Mouse (Mus musculus): Measurements from ENCODE around the gene Tet3.
A peak's percentile ranks its signal among the peaks of the same experiment; 100 is the strongest.

The Tet3 gene

DNA sequence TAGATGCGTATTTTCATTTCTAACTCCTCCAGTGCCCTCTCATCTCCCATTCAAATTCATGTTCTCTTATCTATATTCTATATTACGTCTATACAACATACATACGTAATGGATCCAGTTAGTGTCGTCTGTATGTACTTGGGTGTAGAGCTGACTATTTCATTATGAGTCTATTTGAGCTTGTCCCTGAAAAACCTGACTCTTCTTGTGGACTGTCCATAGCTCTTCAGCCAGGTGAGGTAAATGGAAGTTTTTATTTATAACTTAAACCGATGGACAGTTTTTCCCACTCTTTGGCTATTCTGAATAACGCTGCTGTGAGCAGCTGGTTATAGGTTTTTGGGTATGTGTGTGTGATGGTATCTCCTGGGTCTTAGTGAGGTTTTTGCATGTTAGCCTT, 132.1 kb downstream of the Tet3 start:
- DNase-seq (ENCODE audit: low spot score in 2 of 2), result no peak

DNA sequence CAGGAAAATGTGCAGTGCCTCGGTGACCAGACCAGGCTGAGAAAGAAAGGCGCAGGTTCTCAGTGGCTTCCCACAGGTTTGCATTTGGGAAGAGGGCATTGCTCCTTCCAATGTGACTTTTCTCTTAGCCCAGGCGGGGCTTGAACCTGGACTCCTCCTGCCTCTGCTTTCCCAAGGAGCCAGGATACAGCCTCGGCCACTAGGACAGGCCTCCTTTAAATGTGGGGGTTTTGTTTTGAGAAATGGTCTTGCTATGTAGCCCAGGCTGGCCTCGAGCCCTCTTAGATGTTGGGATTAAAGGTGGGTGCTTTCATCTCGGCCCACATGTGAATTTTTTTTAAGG, 132.5 kb downstream of the Tet3 start:
- DNase-seq (ENCODE audit: low spot score in 2 of 2), result no peak

GRCm38 (mm10) chr6:83325525-83326393, 133.1 kb downstream of the Tet3 start, which contains the start of the genes Mthfd2 and Mob1a:
TSS of gene Mthfd2 (minus strand) at chr6:83325908.
TSS of gene Mob1a (plus strand) at chr6:83326016.
- peak; percentile 80 to 90 for DNase-seq (ENCODE audit: low spot score in 2 of 2)

GRCm38 (mm10) chr6:83323652-83324419, 135.0 kb downstream of the Tet3 start:
- DNase-seq (ENCODE audit: low spot score in 2 of 2), result no peak

GRCm38 (mm10) chr6:83322794-83323193, 136.1 kb downstream of the Tet3 start:
- DNase-seq (ENCODE audit: low spot score in 2 of 2), result no peak

DNA sequence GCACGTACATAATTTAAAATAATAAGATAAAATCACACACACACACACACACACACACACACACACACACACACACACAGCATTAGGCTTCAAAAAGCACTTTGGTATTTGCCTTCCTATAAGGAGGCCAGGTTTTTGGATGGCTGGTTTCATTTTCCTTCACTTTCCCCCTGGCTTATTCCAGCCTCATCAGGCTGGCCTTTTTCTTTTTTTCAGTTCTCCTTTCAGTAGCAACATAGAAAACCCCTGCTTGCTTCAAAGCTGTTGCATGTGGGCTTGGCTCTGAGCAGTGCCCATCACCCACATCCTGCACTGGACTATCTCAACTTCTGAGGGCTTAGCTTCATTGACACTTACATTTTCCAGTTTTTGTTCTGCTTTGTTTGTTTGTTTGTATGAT, 137.0 kb downstream of the Tet3 start:
- no peak for DNase-seq (ENCODE audit: low spot score in 2 of 2)

DNA sequence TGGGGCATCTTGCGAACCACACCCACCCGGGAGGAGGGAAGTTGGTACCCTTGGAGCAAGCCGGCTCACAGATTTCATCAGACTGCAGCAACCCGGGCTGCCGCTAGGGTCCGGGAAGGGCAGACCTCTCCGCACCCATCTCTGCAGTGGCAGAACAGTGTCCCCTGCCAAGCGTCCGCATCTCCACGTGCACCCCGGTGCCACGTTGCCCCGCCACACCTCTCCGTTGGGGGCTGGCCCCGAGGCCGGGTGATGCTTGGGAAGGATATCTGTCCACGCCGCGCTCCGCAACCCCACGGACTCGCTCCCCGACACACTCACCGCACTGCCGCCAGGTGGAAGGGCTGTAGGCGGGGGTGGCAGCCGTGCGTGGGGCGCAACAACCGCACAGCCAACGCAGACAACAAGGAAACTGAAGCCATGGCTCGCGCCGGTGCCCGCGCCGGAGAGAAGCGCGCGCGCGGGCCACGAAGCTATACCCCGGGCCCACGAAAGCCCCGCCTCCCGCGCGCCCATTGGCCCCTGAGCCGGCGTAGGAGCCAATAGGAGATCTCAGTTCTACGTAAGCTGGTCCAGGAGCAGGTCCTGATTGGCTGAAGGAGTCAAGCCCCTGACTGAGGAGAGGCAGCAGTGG, 141.7 kb downstream of the Tet3 start:
- DNase-seq (ENCODE audit: low spot score in 2 of 2), result peak; percentile 82 to 94

DNA sequence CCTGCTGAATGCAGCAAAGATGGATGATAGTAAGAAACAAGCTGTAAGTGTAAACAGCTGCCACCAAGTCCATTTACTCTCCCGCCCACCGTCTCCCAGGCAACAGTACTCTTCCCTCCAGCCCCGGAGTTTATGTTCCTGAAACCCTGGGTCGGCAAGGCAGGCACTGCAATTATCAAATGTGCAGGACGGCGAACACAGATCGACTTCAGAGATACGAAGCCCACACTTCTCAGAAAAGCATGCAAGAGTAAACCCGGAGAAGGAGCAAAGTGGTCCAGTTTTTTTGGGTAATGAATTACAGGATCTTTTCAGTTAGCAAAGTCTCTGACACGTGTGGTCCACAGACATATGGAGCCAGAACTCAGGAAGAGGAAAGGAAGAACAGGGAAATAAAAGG, 142.9 kb downstream of the Tet3 start:
- DNase-seq (ENCODE audit: low spot score in 2 of 2), result peak in 1 of 2 experiments; percentile 9

- DNase-seq (ENCODE audit: low spot score in 2 of 2), result no peak
Observed at GRCm38 (mm10) chr6:83315293-83315692, 143.6 kb downstream of the Tet3 start.

- no peak for DNase-seq (ENCODE audit: low spot score in 2 of 2)
Observed at GRCm38 (mm10) chr6:83312514-83312913, 146.4 kb downstream of the Tet3 start.
